In the genomic region with DNA sequence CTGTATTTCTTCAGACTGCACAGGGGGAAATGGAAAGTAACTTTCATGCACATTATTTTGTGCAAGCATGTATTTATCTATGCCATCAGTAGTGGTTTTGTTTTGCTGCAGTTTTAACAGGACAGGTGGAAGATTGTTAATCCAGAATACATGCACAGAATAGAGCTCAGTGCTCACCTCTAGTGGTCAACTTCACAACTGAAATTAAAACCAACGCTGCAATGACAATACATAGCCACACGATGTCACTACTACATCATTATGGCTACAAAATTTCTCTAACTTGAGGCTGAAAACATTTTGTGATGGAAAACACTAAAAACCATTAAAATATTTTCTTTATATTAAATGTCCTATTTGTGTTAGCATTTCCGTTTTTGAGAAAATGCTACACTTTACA, we compare ENCODE assay signal across 10 mouse cellular contexts. TPM values are rescaled to one million over a fixed set of nuclear protein-coding genes. Genes with fewer than 3 reads are reported as not detected.
DNase-seq lines count a peak whose midpoint lies in the region; TF ChIP-seq lines count a peak whose summit lies in the region.
"Had no signal": no experiment of that assay in that cellular context is flagged by ENCODE, and none has a peak within 500 bp of the region (broad histone marks: within the 10 kb centered on the region; RNA-seq: fewer than 3 reads in every experiment).

No protein-coding gene starts in this region.

- H3K4me3 ChIP-seq in gastrocnemius, adult 2 months, result no peak overlapping the region
- H3K4me3 ChIP-seq: limb, embryonic 15.5 days; stomach, embryonic 15.5 days had no signal

- TF ChIP-seq CTCF in gastrocnemius, adult 2 months (IDR thresholded peaks at IDR 0.05), result peak; percentile 87

- DNase-seq in gastrocnemius, adult 2 months, result no peak
- DNase-seq in gastrocnemius, postnatal 10 days, result no peak
- DNase-seq in 3T3-L1 (ENCODE audit: low read depth, low spot score) (peak; percentile 72), NIH3T3 (ENCODE audit: low read depth) (peak; percentile 73)
- peak; percentile 45 for DNase-seq in embryo, embryonic 11 days
- peak; percentile 8 to 75 for DNase-seq in layer of hippocampus, adult 18-20 months (ENCODE audit: low spot score in 2 of 2)
- peak; percentile 44 for DNase-seq in mesoderm, embryonic 11.5 days (ENCODE audit: low read depth, low spot score)
- no peak for DNase-seq in spleen, postnatal 10 days (ENCODE audit: low spot score in 2 of 2)

- no peak overlapping the region for H3K27ac ChIP-seq in gastrocnemius, adult 2 months
- H3K27ac ChIP-seq: limb, embryonic 15.5 days; stomach, embryonic 15.5 days had no signal

- intact Hi-C loops in gastrocnemius, adult 2 months (cut with DNase I), result loop anchor here (2.0 kb wide), 1 partner anchor 115 kb away; no protein-coding TSS in a partner anchor

RNA-seq across cellular contexts. Expression of a gene that starts 3.6 kb away (rescaled TPM):
- not detected for total RNA-seq in gastrocnemius, adult 2 months (2021)
- not detected for total RNA-seq in gastrocnemius, postnatal 10 days (2021)
- total RNA-seq in layer of hippocampus, adult 18-20 months (2021), result under 1 TPM; 0.79 to 0.81 TPM

RNA-seq across cellular contexts. Expression of a gene that starts 26.3 kb away (rescaled TPM):
- 1 to 10 TPM; 2.3 to 4.1 TPM for total RNA-seq in gastrocnemius, adult 2 months (2021)
- total RNA-seq in gastrocnemius, postnatal 10 days (2021), result 1 to 10 TPM; 3.8 to 4.4 TPM
- total RNA-seq in layer of hippocampus, adult 18-20 months (2021), result 10 to 100 TPM; 35.0 to 35.9 TPM

Comparison
In these comparisons a context has a peak if more than half of its experiments do, and no peak if none do; other contexts are left out.
1. DNase-seq: peak in 3T3-L1 (single experiment), NIH3T3 (single experiment), embryo, embryonic 11 days (single experiment), layer of hippocampus, adult 18-20 months (2 of 2) and mesoderm, embryonic 11.5 days (single experiment); none in gastrocnemius, adult 2 months (single experiment), gastrocnemius, postnatal 10 days (single experiment) and spleen, postnatal 10 days (0 of 2).
2. RNA of a gene that starts 26.3 kb away (total RNA-seq): 35.0 to 35.9 TPM in layer of hippocampus, adult 18-20 months; 3.8 to 4.4 TPM in gastrocnemius, postnatal 10 days and 2.3 to 4.1 TPM in gastrocnemius, adult 2 months; every median in the first group is over 4 times any median in the second.